Mouse (Mus musculus) C2C12 (cell line): ENCODE results near the gene Gls. TPM values are rescaled to one million over a fixed set of nuclear protein-coding genes. Genes with fewer than 3 reads are reported as not detected.

Source experiments
- H3K27me3 ChIP-seq: one replicate; pipeline ENCODE4 v1.6.1; 2011; ENCODE audit not compliant: control insufficient read depth, insufficient read depth, insufficient read length
- H3K36me3 ChIP-seq: one replicate; pipeline ENCODE4 v1.6.1; 2011; ENCODE audit not compliant: control insufficient read depth, insufficient read depth
- H3K4me3 ChIP-seq: one replicate; pipeline ENCODE4 v1.5.1; 2011; ENCODE audit warnings: mild to moderate bottlenecking, control low read depth; ENCODE audit not compliant: poor library complexity, insufficient read depth, severe bottlenecking
- H3K79me2 ChIP-seq: one replicate; pipeline ENCODE4 v1.6.1; 2011; ENCODE audit not compliant: control insufficient read depth, insufficient read depth
- H3K79me3 ChIP-seq: one replicate; pipeline ENCODE4 v1.6.1; 2011; ENCODE audit warnings: low read depth, control low read depth
- H3ac ChIP-seq: one replicate; pipeline ENCODE3; 2011; ENCODE audit warnings: low read depth; ENCODE audit not compliant: control insufficient read depth, insufficient read length
- CEBPB ChIP-seq: IDR thresholded peaks from one replicate; pipeline ENCODE4 v1.6.1; 2011; ENCODE audit warnings: low read depth, mild to moderate bottlenecking, control low read depth, moderate library complexity
- CTCF ChIP-seq: IDR thresholded peaks from one replicate; pipeline ENCODE4 v1.5.1; 2011; ENCODE audit not compliant: control insufficient read depth, insufficient read depth, insufficient read length
- FOSL1 ChIP-seq: IDR thresholded peaks from one replicate; pipeline ENCODE4 v1.8.0; 2011; ENCODE audit warnings: mild to moderate bottlenecking, low read length; ENCODE audit not compliant: poor library complexity, insufficient read depth, severe bottlenecking
- MAX ChIP-seq: IDR thresholded peaks from one replicate; pipeline ENCODE4 v1.6.1; 2011; ENCODE audit warnings: mild to moderate bottlenecking, control low read depth
- MYOD1 ChIP-seq: IDR thresholded peaks from one replicate; pipeline ENCODE4 v1.6.1; 2011; ENCODE audit warnings: low read depth; ENCODE audit not compliant: control insufficient read depth, insufficient read length
- MYOG ChIP-seq: IDR thresholded peaks from one replicate; pipeline ENCODE4 v1.6.1; 2011; ENCODE audit not compliant: control insufficient read depth, insufficient read length; ENCODE audit errors: extremely low read depth
- USF1 ChIP-seq: IDR thresholded peaks from one replicate; pipeline ENCODE4 v1.6.1; 2011; ENCODE audit warnings: low read depth, mild to moderate bottlenecking, control low read depth, moderate library complexity
- polyA plus RNA-seq: library from polyadenylated mRNA; unstranded; fragments of >200 nt; fragmentation: generic; extraction: Trizol; gene quantifications from one replicate; pipeline ENCODE4 v1.2.1, GENCODE M21; 2012; ENCODE audit warnings: missing spikeins

Gls gene
- polyA plus RNA-seq, 1 experiment = 22.0 TPM

DNA sequence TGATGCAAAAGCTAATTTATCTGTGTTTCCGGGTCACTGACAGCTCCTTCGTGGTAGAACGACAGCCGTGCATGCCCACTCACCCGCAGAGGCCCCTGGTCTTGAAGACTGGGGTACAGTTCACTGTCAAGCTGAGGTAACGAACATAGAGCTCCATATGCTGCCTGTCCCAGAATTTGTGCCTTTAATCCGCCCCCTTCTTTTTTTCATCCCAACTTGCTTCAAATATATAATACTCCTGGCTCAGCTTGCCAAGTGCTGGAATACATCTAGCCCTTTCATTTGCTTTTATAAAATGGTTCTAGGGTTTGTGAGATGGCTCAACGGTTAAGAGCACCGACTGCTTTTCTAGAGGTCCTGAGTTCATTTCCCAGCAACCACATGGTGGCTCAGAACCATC lies 92.5 kb downstream of the Gls start:
- Histone ChIP-seq H3K27me3 (no peaks in the 10 kb centered on the region), H3K79me3 (no peaks in the 10 kb centered on the region), H3K4me3 (no peak overlapping the region), H3K36me3 (peaks cover 15% of the 10 kb centered on the region), H3K79me2 (no peaks in the 10 kb centered on the region), H3ac (no peak overlapping the region)
- TF ChIP-seq USF1 (no peak), CTCF (no peak), CEBPB (no peak), MAX (no peak), MYOD1 (no peak), FOSL1 (no peak), MYOG (no peak)

DNA sequence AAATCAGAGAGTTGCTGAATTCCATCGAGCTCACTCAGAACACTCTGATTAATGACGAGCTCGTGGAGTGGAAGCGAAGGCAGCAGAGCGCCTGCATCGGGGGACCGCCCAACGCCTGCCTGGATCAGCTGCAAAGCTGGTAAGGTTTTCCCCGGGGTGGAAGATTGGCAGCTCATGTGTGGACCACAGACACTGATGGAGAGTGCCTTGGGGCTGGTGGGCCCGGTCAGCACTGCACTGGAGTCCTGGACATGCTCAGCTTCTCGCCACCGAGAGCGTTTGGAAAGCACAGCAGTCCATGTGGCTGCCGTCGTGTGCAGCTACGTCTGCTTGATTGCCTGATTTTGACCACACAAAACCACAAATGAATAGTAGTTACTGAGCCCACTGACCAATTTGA lies 95.7 kb downstream of the Gls start:
- Histone ChIP-seq H3ac (no peak overlapping the region), H3K36me3 (peaks cover 22% of the 10 kb centered on the region), H3K4me3 (no peak overlapping the region), H3K79me3 (no peaks in the 10 kb centered on the region), H3K79me2 (no peaks in the 10 kb centered on the region), H3K27me3 (no peaks in the 10 kb centered on the region)
- TF ChIP-seq CTCF = no peak
- no peak for TF ChIP-seq USF1
- no peak for TF ChIP-seq MYOG

DNA sequence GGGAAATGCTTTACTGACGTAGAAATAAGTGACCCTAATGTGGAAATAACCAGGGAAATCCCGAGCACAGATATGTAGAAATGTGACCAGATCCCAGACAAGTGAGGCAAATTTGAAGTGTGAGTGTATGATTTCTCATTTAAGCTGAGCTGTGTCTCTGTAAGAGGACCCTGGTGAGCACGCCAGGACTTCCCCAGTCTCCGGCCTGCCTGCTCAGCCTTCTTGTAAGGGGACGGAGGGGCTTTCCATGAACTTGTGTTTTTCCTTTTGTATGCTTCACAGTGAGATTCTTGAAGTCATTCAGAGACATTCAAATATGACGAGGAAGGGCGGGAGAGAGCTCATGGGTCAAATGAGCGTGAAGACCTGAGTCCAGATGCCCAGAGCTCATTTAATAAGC lies 99.8 kb downstream of the Gls start:
- Histone ChIP-seq H3ac (no peak overlapping the region), H3K36me3 (peaks cover 21% of the 10 kb centered on the region), H3K27me3 (no peaks in the 10 kb centered on the region), H3K4me3 (no peak overlapping the region), H3K79me3 (no peaks in the 10 kb centered on the region), H3K79me2 (no peaks in the 10 kb centered on the region)
- no peak for TF ChIP-seq CEBPB
- no peak for TF ChIP-seq USF1
- no peak for TF ChIP-seq FOSL1

DNA sequence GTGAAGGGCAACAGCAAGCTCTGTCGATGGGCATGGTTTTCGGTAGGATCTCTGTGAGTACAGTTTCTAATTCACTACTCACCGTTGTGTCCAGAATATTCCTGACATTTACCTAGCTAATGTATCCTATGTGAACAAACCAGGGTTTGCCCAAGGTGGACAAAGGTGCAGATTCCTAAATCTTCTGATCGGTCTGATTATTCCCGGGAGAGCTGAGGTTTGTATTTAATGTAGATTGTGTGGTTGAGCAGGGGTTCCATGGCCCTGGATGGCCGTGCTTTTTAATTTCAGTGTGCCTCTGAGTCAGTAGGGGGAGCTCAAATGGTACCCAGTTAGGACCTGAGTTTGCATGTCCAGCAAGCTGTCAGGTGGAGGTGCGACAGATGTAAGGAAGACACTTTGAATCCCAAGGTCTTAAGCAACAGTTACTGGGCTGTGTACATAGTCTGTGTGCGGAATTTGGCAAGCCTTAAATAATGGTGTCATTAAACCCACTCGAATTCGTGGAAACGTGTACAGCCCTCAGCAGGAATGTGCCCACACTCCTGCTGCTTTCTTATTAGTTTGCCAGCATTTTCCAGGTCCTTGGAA lies 101.2 kb downstream of the Gls start:
- Histone ChIP-seq H3K36me3 (peaks cover 20% of the 10 kb centered on the region), H3K79me3 (no peaks in the 10 kb centered on the region), H3ac (no peak overlapping the region), H3K4me3 (no peak overlapping the region), H3K27me3 (no peaks in the 10 kb centered on the region), H3K79me2 (no peaks in the 10 kb centered on the region)
- TF ChIP-seq CEBPB = no peak
- no peak for TF ChIP-seq USF1
- no peak for TF ChIP-seq MYOG
- TF ChIP-seq CTCF = no peak
- TF ChIP-seq MAX = no peak
- no peak for TF ChIP-seq MYOD1
- TF ChIP-seq FOSL1 = no peak

GRCm38 (mm10) chr1:52129794-52130193 lies 103.2 kb downstream of the Gls start:
- TF ChIP-seq USF1 (peak; percentile 31), FOSL1 (no peak)
- Histone ChIP-seq H3K36me3 (peaks cover 31% of the 10 kb centered on the region), H3K79me3 (no peaks in the 10 kb centered on the region), H3K4me3 (no peak overlapping the region), H3K79me2 (no peaks in the 10 kb centered on the region), H3K27me3 (no peaks in the 10 kb centered on the region), H3ac (no peak overlapping the region)

DNA sequence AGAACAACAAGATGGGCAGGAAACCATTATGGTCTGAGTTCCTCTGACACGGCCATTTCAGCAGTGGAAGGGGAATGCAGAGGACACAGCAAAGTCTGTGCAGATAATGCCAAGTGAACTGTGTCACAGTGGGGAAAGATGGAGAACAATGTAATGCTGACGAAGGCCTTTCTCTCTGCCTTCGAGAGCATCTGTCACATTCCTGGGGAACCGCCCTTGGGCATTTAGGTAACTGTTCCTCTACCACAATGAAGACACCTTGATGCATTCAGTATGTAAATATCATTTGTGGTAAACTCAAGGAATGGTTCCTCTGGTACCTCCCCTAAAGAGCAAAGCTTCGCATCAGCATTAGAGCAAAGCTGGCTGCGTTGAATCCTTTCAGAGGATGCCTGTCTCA lies 105.7 kb downstream of the Gls start:
- H3ac ChIP-seq = no peak overlapping the region
- peaks cover 36% of the 10 kb centered on the region for H3K36me3 ChIP-seq
- H3K79me3 ChIP-seq = no peaks in the 10 kb centered on the region
- no peaks in the 10 kb centered on the region for H3K27me3 ChIP-seq
- no peak for TF ChIP-seq MAX
- TF ChIP-seq MYOG = no peak
- no peak for TF ChIP-seq FOSL1
- TF ChIP-seq USF1 = no peak
- no peak for TF ChIP-seq MYOD1
- TF ChIP-seq CTCF = no peak
- no peak for TF ChIP-seq CEBPB
- H3K79me2 ChIP-seq = no peaks in the 10 kb centered on the region
- H3K4me3 ChIP-seq = no peak overlapping the region
